Mouse (Mus musculus): ENCODE data around the gene Dnajc6. TPM values are rescaled to one million over a fixed set of nuclear protein-coding genes. Genes with fewer than 3 reads are reported as not detected.
A peak's percentile ranks its signal among the peaks of the same experiment; 100 is the strongest.

The Dnajc6 gene
- polyA plus RNA-seq, 1 experiment from 2014 or later = 1.7 TPM

DNA sequence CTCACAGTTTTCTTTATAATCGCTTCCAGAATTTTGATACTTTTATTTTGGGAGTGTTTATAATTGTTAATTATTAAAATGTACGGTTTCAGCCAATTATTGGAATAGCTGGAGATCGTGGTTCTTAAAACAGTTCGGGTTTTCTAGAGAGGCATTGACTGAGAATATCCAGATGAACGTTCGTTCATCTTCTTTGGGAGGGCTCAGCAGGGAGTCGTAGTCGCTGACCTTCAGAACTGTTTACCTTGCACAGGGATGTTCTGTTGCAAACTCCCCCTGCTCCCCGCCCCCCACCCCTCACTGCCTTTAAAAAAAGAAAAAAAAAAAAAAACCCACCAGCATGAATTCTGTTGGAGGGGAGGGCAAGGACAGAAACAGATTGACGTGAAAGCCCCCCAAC is 12.0 kb downstream of the Dnajc6 start:
- Histone ChIP-seq H3K27me3 (replicated peaks) (peaks cover 8% of the 10 kb centered on the region), H3K27ac (no peak overlapping the region), H3K9me3 (no peaks in the 10 kb centered on the region), H3K36me3 (no peaks in the 10 kb centered on the region), H3K9ac (no peak overlapping the region), H3K4me3 (replicated peaks) (peak overlapping the region; percentile 38), H3K4me1 (peaks cover 9% of the 10 kb centered on the region), H3K4me2 (peak overlapping the region; percentile 73)
- 4% methylated on average over 10 of the region's 10 CpGs for WGBS
- no peak for ATAC-seq (ENCODE audit: insufficient read depth, low FRiP score, low read depth)

GRCm38 (mm10) chr4:101508851-101509577 is 12.6 kb downstream of the Dnajc6 start:
- H3K27me3 ChIP-seq (replicated peaks) = peaks cover 8% of the 10 kb centered on the region
- H3K36me3 ChIP-seq = no peaks in the 10 kb centered on the region
- peak overlapping the region; percentile 38 for H3K4me3 ChIP-seq (replicated peaks)
- no peak overlapping the region for H3K27ac ChIP-seq
- H3K4me2 ChIP-seq = peak overlapping the region; percentile 73
- H3K4me1 ChIP-seq = peaks cover 9% of the 10 kb centered on the region
- no peak overlapping the region for H3K9ac ChIP-seq
- ATAC-seq (ENCODE audit: insufficient read depth, low FRiP score, low read depth) = peak; percentile 65; the same call in 1 of the 2 replicates
- H3K9me3 ChIP-seq = no peaks in the 10 kb centered on the region
- whole genome bisulfite sequencing = 4% methylated on average over 30 of the region's 30 CpGs

DNA sequence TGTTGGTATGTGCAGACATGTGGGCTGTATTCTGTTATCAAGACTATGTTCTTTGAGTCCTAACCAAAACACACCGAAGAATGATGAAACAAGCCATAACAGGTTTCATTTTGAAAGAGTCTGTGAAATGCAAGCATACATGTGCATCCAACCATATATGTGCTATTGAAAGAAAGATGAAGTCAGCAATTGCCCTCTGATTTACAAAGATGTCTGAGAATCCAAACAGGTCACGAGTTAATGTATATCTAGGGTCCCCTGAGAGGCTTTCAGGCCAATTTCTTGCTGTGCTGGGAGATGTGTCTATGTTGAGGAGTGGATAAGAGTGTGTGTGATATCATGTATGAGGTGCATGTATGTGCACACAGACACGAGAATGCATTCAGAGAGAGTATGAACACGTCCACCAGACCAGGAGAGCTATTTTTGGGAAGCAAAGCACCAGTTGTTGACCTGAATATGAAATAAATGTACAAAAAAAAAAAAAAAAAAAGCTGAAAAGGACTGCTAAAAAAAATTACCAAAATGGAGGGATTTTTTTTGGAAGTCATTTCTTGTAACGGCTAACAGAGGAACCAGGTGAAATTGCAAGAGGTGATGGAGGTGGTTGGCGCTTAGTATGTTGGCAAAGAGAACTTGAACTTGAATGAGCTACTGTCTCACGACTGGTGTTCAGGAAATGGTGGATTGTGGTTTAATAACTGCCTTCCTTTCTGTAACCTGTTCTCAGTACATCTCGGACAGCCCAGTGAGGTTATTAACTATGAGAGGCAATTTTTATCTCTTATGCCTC is 13.9 kb downstream of the Dnajc6 start:
- Histone ChIP-seq H3K4me1 (peaks cover 9% of the 10 kb centered on the region), H3K27ac (no peak overlapping the region), H3K9ac (no peak overlapping the region), H3K27me3 (replicated peaks) (peaks cover 8% of the 10 kb centered on the region), H3K4me3 (replicated peaks) (no peak overlapping the region), H3K4me2 (no peak overlapping the region), H3K9me3 (no peaks in the 10 kb centered on the region), H3K36me3 (no peaks in the 10 kb centered on the region)
- 73% methylated on average over 8 of the region's 8 CpGs for WGBS
- no peak for ATAC-seq (ENCODE audit: insufficient read depth, low FRiP score, low read depth)

DNA sequence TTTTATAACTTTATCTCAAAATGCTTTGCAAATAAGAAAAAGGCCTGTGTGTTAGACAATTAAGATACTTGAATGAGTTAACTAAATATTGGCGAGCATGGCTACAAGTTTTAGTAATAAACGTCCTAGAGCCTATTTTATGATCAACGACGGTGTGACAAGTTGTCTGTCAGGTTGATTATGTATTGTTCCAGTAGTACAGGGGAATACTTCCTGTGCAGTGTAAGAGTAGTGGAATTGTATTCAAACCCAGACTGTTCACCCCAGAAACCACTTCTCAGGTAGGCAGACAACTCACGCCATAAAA is 14.4 kb downstream of the Dnajc6 start:
- no peaks in the 10 kb centered on the region for H3K9me3 ChIP-seq
- H3K4me1 ChIP-seq = peaks cover 9% of the 10 kb centered on the region
- H3K4me2 ChIP-seq = no peak overlapping the region
- WGBS = 67% methylated on average over 5 of the region's 5 CpGs
- no peak overlapping the region for H3K27ac ChIP-seq
- no peak overlapping the region for H3K9ac ChIP-seq
- no peak overlapping the region for H3K4me3 ChIP-seq (replicated peaks)
- no peak for ATAC-seq (ENCODE audit: insufficient read depth, low FRiP score, low read depth)
- H3K27me3 ChIP-seq (replicated peaks) = peaks cover 8% of the 10 kb centered on the region
- no peaks in the 10 kb centered on the region for H3K36me3 ChIP-seq

DNA sequence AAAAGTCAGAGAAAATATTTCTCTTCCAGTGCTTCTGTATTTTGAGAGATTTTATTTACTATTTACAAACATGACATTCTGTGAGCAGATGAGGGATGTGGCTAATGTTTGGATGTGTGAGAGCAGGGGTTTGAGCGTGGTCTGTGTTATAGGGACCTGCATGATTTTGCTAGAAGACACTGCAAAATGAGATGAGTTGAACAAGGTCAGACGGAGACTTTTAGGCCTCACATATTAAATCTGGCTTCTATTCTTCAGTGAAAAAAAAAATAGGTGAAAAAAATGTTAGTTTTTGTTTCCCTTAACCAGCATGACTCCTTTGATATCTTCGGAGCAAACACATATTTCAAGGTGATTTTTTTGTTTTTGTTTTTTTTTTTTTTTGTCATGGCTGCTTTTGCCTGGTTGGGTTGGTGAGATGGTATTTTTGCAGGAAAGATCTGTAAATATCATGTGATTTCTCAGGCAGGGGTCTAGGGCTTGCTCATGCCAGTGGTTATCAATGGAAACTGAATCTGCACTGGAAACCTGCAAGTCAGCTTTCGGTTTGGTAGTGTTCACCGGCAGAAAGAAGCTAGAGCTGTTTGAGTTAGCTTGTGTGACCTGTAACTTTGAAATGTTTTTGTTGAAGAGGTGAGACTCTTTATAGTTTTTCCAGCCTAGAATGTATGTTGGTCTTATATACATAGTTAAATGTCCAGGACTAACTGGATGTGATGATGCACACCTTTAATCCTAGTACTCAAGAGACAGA is 15.5 kb downstream of the Dnajc6 start:
- ATAC-seq (ENCODE audit: insufficient read depth, low FRiP score, low read depth) = no peak
- Histone ChIP-seq H3K27me3 (replicated peaks) (peaks cover 8% of the 10 kb centered on the region), H3K4me3 (replicated peaks) (no peak overlapping the region), H3K36me3 (no peaks in the 10 kb centered on the region), H3K27ac (no peak overlapping the region), H3K4me2 (no peak overlapping the region), H3K9me3 (no peaks in the 10 kb centered on the region), H3K4me1 (peaks cover 9% of the 10 kb centered on the region), H3K9ac (no peak overlapping the region)
- 87% methylated on average over 5 of the region's 5 CpGs for WGBS

DNA sequence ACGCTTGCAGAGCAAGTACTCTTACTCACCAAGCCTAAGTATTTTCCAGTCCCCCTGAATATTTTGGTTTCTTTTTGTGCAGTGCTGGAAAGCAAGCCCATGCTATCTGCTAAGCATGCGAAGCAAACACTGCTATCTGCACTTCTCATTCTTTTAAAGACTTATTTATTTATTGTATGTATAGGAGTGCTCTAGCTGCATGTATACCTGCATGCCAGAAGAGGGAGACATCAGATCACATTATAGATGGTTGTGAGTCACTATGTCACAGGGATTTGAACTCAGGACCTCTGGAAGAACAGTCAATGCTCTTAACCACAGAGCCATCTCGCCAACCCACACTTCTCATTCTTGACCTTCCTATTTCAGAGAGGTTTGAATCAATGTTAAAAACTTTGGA is 16.8 kb downstream of the Dnajc6 start:
- Histone ChIP-seq H3K27ac (no peak overlapping the region), H3K4me1 (peaks cover 9% of the 10 kb centered on the region)
- WGBS = 86% methylated on average over 3 of the region's 3 CpGs

DNA sequence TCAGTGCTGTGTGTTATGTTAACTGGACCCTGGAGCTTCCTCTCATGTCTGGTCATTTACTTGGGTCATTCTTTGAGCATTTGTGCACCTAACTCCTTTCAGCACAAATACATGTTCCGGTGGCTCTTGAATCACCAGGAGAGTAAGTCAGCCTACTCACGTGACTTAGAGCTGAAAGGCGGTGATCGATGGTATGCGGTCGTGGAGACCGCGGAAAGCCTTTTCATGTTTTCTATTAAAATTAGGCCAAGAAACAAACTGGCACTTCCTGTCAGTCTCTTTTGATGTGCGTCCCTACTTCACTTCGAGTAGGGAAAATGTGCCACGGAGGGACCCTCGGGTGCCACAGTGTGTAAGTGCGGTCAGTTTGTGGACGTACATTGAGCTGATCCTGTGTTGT is 19.4 kb downstream of the Dnajc6 start:
- no peaks in the 10 kb centered on the region for H3K9me3 ChIP-seq
- H3K27me3 ChIP-seq (replicated peaks) = no peaks in the 10 kb centered on the region
- no peak overlapping the region for H3K4me3 ChIP-seq (replicated peaks)
- no peaks in the 10 kb centered on the region for H3K4me1 ChIP-seq
- H3K9ac ChIP-seq = no peak overlapping the region
- ATAC-seq (ENCODE audit: insufficient read depth, low FRiP score, low read depth) = no peak
- 94% methylated on average over 14 of the region's 14 CpGs for WGBS
- H3K4me2 ChIP-seq = no peak overlapping the region
- no peak overlapping the region for H3K27ac ChIP-seq
- no peaks in the 10 kb centered on the region for H3K36me3 ChIP-seq

More for the DNA sequence above, 16.8 kb downstream of the Dnajc6 start:
- ATAC-seq (ENCODE audit: insufficient read depth, low FRiP score, low read depth) = no peak
- H3K9me3 ChIP-seq = no peaks in the 10 kb centered on the region
- no peak overlapping the region for H3K4me3 ChIP-seq (replicated peaks)
- H3K27me3 ChIP-seq (replicated peaks) = peaks cover 8% of the 10 kb centered on the region
- H3K4me2 ChIP-seq = no peak overlapping the region
- H3K36me3 ChIP-seq = no peaks in the 10 kb centered on the region
- H3K9ac ChIP-seq = no peak overlapping the region

- Histone ChIP-seq H3K27me3 (replicated peaks) (no peaks in the 10 kb centered on the region), H3K36me3 (no peaks in the 10 kb centered on the region), H3K4me3 (replicated peaks) (no peak overlapping the region), H3K27ac (no peak overlapping the region), H3K4me1 (no peaks in the 10 kb centered on the region), H3K9ac (no peak overlapping the region), H3K4me2 (no peak overlapping the region), H3K9me3 (no peaks in the 10 kb centered on the region)
- no peak for ATAC-seq (ENCODE audit: insufficient read depth, low FRiP score, low read depth)
- 82% methylated on average over 17 of the region's 17 CpGs for WGBS
Observed at GRCm38 (mm10) chr4:101516434-101517168, 20.2 kb downstream of the Dnajc6 start.

DNA sequence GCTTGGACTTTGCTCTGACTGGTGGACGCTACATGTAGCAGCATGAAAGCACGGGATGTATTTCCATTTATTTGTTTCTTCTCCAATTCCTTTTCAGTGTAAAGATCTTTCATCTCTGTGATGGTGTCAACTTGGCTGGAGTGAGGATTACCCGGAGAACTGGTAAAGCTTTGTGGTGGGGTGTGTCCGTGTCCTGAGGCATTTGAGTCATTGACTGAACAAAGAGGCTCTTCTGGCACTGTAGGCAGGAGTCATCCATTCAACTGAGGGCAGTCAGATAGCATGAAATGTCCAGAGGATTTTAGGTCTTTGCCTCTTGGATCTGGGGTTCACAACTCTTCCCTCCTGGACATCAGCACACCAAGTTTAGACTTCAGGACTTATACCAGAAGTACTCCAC is 35.5 kb downstream of the Dnajc6 start:
- WGBS = 83% methylated on average over 4 of the region's 4 CpGs
- Histone ChIP-seq H3K4me3 (replicated peaks) (no peak overlapping the region), H3K4me2 (no peak overlapping the region), H3K4me1 (no peaks in the 10 kb centered on the region), H3K36me3 (no peaks in the 10 kb centered on the region), H3K9me3 (no peaks in the 10 kb centered on the region), H3K27me3 (replicated peaks) (no peaks in the 10 kb centered on the region), H3K27ac (no peak overlapping the region), H3K9ac (no peak overlapping the region)
- ATAC-seq (ENCODE audit: insufficient read depth, low FRiP score, low read depth) = no peak

DNA sequence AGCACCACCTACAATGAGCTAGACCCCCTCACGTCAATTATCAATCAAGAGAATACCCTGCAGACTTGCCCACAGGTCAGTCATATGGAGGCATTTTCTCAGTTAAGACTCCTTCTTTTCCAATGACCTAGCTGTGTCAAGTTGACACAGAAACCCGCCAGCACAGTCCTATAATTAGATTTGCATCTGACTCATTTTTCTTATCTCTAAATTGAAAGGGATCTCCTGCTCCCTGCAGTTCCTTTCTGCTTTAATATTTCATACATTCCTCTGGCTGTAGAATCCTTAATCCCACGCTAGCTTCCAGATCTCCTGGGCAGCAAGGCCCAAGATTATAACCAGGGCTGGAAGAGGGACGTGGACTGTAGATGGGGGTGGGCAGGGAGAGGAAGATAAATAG is 44.1 kb downstream of the Dnajc6 start:
- Histone ChIP-seq H3K27me3 (replicated peaks) (no peaks in the 10 kb centered on the region), H3K36me3 (no peaks in the 10 kb centered on the region), H3K4me1 (no peaks in the 10 kb centered on the region), H3K27ac (no peak overlapping the region), H3K4me3 (replicated peaks) (no peak overlapping the region), H3K9me3 (no peaks in the 10 kb centered on the region), H3K9ac (no peak overlapping the region), H3K4me2 (no peak overlapping the region)
- 62% methylated on average over 4 of the region's 4 CpGs for WGBS
- no peak for ATAC-seq (ENCODE audit: insufficient read depth, low FRiP score, low read depth)

GRCm38 (mm10) chr4:101549958-101550591 is 53.6 kb downstream of the Dnajc6 start:
- 0 out of 2 replicates have a peak, but pooled peaks cover 8% of the 10 kb centered on the region for H3K4me1 ChIP-seq
- peak overlapping the region; percentile 69 for H3K4me2 ChIP-seq
- H3K27me3 ChIP-seq (replicated peaks) = peaks cover 17% of the 10 kb centered on the region; the same call in 1 of the 2 replicates
- peak; percentile 84 for ATAC-seq (ENCODE audit: insufficient read depth, low FRiP score, low read depth)
- WGBS = under 1% methylated on average over 33 of the region's 33 CpGs
- H3K36me3 ChIP-seq = no peaks in the 10 kb centered on the region
- peak overlapping the region; percentile 37 for H3K4me3 ChIP-seq (replicated peaks)
- no peaks in the 10 kb centered on the region for H3K9me3 ChIP-seq
- H3K27ac ChIP-seq = no peak overlapping the region
- no peak overlapping the region for H3K9ac ChIP-seq

Measured in stomach, embryonic 15.5 days (tissue).